Mouse (Mus musculus) urinary bladder, postnatal 36 days (tissue): Measurements from ENCODE around the gene Bid.
"Not testable (repeated sequence)": the region's sequence is repeated elsewhere in the genome, so short reads cannot be mapped to it uniquely, and the experiment has no call there.

Experiments used
- DNase-seq, 2 experiments: peaks; one replicate each; pipeline ENCODE4 v3.0.0; 2022; ENCODE audit warnings: low spot score in 2 of 2, mixed read lengths in 1 of 2

Bid gene

DNA sequence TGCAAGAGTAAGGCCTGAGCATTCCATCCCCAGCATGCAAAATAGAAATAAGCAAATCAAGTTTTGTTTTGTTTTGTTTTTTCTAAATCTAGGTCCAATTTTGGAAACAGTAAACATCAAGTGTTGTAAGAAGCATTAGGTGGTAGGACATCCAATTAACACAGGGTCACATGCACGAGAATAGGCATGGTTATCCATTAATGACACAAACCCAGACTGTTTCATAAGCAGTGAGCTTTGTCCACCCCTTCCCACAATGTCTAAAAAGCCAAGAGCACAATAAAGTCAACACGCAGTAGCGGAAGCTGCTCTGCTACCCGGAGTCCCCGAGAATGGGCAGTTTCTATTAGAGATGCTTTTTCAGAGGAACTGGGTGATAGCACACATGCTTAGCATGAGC, 11.5 kb downstream of the Bid start:
- no peak for DNase-seq

DNA sequence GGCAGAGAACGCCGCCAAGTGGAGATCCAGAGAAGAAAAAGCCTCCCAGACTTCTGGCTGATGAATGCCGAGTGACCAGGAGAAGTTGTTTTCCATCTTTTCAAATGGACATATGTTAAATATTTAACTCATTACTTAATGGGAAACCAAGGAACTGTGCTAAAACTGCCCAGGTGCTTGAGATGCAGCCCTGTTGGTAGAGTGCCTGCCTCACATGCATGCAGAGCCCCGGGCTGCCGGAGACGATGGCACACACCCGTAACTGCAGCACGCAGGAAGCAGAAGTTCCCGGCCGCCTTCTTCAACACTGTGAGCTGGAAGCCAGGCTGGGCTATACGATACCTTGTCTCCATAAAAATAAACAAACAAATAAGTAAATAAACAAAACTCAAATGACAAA, 12.7 kb downstream of the Bid start:
- DNase-seq: no peak

DNA sequence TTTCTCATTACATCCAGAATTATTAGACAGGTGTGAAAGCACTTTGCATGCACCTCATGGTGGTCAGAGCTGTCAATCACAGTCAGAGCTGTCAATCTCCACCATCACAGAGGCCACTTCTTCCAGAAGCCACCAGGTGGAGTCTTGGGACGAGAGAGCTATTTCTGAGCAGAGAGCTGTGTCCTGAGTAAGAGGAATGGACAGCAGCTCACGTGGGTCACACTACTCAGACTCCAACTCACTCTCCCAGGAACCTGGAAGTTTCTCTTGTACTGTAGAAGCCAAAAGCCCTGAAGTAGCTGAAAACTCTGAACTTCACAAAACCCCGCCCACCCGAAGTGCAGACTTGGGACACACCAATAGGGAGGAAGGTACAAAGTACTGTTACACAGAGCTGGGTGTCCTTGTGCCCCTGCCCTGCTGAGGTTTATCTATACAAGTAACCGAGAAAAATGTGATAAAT, 13.2 kb downstream of the Bid start:
- no peak for DNase-seq

DNA sequence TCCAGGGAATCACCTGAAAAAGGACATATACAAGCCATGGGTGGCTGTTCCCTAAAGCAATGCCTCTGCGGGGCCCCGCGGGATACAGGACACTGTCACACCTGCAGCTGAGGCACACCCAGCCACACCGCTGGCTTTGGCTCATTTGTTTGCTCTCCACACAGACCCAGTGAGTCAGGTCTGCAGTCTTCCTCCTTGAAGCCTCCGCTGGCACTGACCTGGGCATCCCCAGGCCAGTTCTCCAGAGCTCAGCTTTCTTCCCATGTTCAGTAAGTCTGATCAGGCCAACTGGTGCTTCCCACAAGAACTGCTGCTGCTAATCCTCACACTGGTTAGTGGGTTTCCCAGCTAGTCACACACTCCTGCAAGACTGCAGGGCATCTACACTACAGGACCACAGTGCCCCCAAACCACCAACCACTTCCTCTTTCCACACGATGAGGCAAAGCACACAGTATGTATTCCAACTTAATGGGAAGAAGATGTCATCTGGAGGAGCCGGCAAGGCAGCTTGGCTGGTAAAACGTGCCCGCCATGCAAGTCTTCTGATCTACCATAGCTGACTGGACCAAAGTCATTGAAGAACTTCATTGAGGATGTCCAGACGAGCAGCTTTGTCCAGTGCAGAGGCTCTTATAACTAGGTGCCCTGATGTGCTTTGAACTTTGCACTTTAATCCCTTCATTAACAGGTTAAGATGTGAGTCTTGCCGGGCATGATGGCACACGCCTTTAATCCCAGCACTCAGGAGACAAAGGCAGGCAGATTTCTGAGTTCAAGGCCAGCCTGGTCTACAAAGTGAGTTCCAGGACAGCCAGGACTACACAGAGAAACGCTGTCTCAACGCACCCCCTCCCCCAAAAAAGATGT, 14.6 kb downstream of the Bid start:
- DNase-seq: no peak

DNA sequence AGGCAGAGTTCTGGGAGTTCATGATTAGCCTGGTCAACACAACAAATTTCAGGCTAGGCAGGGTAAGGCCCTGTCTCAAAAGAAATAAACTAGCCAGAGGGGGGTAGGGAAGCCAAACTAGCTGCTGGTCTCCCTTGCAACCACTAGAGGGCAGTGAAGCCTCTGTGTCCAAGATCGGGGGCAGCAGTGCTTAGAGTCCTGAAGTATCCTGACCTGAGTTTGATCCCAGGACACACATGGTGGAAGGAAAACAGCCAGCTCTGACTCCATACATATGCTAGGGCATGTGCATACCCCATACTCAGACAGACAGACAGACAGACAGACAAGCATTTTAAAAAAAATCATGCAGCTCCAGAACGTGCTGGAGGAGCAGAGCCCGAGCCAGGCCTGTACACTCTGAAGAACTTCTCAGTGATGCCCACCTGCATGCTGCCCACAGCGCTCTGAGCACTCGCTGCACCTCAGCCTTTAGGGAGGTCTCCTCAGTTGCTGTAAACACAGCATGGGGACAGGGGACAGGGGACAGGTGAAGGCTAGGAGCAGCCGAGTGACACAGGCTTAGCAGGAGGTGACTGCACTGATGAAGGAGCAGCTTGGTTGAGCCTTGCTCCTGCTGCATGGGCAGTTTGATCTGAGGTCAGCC, 18.3 kb downstream of the Bid start:
- no peak for DNase-seq

DNA sequence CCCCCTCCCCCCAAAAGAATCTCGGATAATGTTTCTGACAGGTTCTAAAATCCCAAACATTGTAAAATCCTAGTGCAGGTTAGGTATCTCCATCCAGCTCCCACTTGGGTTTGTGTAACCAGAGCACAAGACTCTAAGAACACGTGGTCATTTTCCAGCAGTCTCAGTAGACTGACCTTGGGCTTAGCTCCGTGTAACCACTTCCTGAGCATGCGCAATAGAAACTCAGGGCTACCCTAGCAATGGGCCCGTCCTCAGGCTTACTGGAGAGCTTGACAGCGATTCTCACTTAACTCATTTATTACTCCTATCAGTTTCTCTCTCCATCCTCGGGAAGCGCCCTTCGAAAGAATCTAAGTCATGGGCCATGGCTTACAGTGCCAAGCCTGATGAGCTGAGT, 22.1 kb downstream of the Bid start:
- DNase-seq: no peak

DNA sequence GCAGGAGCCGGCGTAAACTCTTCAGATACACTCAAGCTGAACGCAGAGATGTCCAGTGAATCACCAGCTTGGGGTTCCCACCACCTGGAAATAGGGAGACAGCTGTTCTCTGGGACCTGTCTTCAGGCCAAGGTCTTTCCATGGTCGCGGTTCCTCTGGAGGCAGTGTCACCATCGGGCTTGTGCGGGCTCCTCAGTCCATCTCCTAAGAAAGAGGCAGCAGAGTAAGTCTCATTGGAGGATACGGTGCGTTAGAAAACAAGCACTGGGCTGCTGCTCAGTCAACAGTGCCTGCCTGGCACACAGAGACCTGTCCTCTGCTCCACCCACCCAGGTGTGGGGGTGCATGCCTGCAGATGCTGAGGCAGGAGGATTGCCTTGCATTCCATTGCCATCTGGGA, 22.6 kb downstream of the Bid start:
- DNase-seq: no peak

DNA sequence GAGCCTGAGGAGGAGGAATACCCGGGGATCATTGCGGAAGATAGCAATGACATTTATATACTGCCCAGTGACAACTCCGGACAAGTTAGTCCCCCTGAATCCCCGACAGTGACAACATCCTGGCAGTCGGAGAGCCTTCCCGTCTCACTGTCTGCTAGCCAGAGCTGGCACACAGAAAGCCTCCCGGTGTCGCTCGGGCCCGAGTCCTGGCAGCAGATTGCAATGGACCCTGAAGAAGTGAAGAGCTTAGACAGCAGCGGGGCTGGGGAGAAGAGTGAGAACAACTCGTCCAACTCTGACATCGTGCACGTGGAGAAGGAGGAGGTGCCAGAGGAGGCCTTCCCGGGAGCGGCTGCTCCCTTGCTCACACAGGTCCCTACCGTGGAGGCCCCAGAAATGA, 30.0 kb downstream of the Bid start:
- DNase-seq: no peak

DNA sequence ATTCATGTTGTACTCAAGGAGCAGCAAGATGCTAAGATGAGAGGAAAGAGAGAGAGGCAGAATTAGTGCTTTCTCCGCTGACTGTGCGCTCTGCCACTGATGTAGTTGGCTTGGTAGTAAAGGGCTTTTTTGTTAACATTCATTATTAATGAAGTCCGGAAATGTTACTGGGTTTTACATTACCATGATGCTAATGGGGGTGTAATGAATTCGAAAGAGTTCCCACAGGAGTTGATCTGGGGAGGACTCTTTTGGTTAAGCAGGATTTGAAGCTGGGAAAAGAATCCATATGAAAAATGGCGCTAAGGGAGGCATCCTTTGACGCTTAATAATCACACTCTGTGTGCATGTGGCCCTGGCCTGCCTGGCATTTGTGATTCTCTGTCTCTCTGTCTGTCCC, 32.2 kb downstream of the Bid start:
- no peak for DNase-seq

DNA sequence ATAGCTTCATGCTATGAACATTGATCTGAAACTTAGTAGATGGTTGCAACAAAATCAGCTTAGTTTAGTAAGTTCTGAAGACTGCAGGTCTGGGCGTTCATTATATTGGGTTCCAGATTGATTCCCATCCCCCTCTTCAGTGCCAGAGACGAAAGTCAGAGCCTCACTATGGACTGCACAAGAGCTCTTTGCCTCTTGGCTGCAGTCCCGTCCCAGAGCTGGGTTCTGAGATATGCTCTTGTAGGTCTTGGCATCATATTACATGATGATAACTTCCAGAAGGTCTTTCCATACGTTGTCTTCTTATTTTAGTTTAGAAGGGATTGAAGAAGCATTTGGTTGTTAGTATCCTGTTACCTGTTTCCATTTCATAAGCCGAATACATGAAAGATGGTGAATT, 37.6 kb downstream of the Bid start:
- no peak for DNase-seq

DNA sequence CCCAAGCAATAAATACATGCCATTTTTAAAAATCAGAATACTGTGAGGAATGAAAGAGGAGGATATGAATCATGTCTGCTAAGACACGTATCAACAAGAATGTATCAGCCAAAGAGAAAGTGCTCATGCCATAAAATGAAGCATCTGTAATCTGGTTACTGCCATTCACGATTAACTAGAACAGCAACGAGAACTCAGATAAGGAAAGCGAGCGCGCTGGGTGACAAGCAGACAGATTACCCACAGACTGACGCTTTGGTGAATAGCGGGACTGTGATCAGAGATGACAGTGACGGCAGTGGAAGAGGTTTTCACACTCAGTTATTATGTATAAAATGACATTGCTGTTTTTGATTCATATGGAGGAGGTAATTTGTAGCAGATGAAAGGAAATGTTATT, 42.8 kb downstream of the Bid start:
- DNase-seq: no peak

DNA sequence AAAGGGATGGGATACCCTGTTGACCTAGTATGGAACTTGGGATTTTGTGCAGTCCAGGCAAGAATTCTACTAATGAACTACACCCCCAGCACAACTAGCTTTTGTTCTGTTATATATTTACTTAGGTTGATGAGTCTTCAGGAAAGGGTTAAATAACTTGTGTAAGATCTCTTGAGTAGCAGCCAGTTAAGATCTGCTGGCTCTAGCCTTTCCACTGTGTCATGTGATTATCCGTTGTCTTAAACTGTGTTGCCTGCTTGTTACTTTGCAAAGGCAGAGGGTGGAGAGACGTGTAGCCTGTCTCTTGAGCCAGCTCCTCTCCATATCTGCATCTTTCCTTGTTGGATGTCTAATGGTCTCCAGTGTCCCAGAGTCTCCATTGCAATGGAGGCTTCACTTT, 45.4 kb downstream of the Bid start:
- no peak for DNase-seq

DNA sequence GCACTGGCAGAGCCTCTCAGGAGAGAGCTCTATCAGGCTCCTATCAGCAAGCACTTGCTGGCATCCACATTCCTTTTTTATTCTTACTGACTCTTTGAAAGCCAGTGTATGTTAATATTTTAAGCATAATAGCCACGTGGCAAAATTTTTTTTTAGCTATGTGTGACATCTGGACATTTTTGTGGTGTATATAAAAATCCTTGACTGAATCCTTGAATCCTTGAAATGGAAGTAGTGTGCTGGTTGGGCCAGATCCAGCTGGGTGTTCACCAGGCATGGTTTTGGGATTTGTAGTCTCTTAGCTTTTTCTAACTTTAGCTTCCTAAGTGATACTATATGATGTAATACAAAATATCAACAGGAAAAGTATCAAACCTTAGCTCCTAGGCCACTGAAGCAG, 47.8 kb downstream of the Bid start:
- no peak for DNase-seq

DNA sequence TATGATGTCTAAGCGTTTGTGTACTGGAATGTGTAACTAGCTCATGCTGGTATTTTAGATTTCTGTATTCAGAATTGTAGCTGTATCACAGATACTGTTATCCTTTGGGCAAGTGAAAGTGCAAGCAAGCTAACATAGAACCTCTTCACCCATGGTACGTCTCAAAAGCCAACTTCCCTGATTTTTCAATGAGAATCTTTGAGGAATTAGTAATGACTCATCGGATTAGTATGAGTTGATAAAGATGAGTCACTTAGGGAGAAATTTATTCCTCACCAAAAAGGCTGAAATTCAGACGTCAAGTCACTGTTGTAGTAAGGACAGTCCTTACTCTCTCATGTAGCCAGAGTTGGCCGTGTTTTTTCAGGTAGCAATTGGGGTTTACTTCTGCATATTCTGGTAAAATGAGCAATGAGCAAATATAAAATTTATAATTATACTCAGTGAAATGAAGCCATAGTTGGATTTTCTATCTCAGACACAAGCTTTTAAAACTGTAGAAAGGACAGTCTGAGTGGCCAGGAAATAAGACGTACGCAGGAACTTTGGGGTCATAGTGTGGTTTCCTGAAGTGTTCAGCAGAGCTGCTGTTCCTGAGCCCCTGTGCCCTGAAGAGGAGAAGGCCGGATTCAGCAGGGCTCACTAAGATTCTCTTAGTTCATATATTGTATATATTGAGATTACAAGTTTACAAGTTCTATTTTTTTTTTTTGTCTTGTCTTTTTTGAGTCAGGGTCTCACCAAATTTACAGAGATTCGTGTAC, 50.4 kb downstream of the Bid start:
- DNase-seq: no peak

DNA sequence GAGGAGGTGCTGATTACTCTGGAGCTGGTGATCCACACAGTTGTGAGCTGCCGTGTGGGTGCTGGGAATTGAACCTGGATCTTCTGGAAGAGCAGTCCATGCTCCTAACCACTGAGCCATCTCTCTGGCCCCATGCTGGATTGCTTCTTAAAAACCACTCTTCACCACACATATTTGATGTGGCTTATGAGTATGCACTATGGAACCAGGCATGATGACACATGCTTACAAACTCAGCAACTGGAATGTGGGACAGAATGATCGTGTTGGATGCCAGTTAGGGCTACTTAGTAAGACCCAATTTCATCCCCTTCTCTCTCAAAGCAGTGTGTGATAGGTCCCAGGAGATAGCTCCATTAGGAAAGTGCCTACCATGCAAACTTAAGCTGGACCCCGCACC, 56.6 kb downstream of the Bid start:
- DNase-seq: no peak

DNA sequence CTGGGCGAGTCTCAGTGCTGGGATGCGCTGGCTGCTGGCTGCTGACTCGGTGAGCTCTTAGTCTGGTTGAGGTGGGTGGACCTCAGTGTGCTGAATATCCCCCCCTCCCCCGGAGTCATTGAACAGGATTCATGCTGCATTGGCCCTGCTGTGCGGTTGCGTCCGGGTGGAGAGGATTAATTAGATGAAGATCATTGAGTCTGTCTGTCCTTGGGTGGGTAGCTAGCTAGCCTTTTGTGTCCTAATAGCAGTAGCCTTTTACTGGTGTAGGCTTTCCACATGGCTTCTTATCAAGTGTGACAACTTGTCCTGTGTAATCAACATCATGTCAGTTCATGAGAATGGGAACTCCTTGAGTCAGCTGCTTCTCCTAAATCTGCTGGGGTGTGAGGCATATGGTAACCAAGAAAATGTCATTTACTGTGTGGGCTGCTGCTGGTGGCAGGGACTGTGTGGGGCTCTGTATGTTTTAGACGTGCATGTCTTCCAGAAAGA, 58.4 kb downstream of the Bid start:
- DNase-seq: no peak

DNA sequence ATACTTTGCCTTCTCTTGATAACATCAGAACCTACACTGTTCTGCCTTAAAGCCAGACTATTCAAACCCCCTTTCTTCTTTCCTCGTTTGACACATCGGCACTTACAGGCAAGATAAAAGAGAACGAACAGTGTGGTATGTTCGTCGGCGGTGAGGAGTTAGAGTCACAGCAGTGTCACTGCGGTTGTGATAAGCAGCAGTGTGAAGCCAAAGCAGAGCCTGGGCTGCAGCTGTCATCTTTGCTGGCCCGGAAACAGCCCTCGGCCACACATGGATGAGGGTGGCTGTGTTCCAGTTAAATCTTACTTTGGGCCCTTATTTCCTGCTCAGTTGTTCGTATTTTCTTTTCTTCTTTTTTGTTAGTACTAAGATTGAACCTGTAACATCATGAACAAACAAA, 62.2 kb downstream of the Bid start:
- no peak for DNase-seq

DNA sequence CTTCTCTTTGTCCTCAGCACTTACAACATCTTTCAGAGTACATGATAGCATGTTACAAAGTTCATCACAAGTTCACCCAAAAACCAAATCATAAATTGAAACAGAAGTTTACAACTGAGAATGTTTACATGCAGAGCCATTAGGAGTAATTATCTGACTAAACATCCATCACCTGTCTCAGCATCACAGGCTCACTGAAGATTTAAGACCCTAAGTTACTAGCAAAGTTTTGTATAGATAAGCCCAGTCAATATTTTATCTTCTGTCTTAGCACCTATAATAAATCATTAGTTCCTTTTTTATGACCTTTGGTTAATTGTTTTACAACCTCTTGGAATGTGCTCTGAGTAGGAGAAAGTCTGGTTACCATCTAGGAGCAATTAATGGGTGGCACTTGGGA, 65.9 kb downstream of the Bid start:
- not testable (repeated sequence) for DNase-seq
